Mouse (Mus musculus) lung, adult 2 months (tissue): ENCODE measurements at regions not wholly inside any gene's neighbourhood (a gene's known extent, or its start where the extent isn't known, plus 50 kb on each side); places are given as distances from the start of the nearest gene placed in this dataset.

ENCODE experiments used
- CTCF ChIP-seq: fragments of 200-500 bp; IDR thresholded peaks from 2 replicates; pipeline ENCODE4 v1.5.1; 2011; ENCODE audit warnings: mild to moderate bottlenecking, low read length, control low read depth; ENCODE audit not compliant: insufficient read depth
- POLR2A ChIP-seq: fragments of 200-500 bp; IDR thresholded peaks from 2 replicates; pipeline ENCODE4 v1.6.1; 2011; ENCODE audit warnings: low read depth, mild to moderate bottlenecking, control low read depth, low read length, borderline replicate concordance; ENCODE audit errors: extremely low read depth

DNA sequence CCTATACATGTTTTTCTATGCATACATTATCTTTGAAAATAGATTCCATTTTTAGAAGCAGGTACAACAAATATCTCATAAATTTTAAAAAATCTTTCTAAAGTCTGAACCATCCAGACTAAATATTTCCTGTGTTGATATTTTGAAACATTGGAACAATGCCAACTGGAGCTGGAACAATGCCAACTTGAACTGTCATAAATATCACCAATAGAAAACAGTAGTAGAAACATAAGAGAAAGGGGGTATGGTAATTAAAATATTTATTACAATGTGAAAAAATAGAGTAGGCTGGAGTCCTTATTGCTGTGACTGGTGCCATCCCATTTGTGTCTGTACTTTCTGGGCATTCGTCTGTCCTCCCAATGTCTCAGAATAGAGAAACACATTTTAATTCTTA, 286.9 kb upstream of the Mctp2 start:
- TF ChIP-seq CTCF (no peak), POLR2A (no peak)
